Mouse (Mus musculus) spleen, adult 2 months (tissue): ENCODE results near the gene Prkar1a.
"Not testable (repeated sequence)": the region's sequence is repeated elsewhere in the genome, so short reads cannot be mapped to it uniquely, and the experiment has no call there.

ENCODE experiments used
- CTCF ChIP-seq: fragments of 200-500 bp; IDR thresholded peaks from 2 replicates; pipeline ENCODE4 v1.5.1; 2011; ENCODE audit warnings: mild to moderate bottlenecking, inconsistent platforms; ENCODE audit not compliant: insufficient read depth, insufficient read length, insufficient replicate concordance; ENCODE audit errors: extremely low read depth
- POLR2A ChIP-seq: fragments of 200-500 bp; IDR thresholded peaks from 2 replicates; pipeline ENCODE4 v1.6.1; 2011; ENCODE audit warnings: low read depth, low read length, inconsistent platforms

DNA sequence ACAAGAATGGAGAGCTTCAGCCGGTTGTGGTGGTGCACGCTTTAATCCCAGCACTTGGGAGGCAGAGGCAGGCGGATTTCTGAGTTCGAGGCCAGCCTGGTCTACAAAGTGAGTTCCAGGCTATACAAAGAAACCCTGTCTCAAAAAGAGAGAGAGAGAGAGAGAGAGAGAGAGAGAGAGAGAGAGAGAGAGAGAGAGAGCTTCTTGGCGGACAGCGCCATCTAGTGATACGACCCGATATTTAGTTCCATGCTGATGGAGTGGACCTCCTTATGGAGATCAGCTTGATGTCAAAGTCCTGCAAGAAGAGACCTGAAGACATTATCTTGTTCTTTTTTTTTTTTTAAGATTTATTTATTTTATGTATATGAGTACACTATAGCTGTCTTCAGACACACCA lies 30.1 kb upstream of the Prkar1a start:
- TF ChIP-seq POLR2A: not testable (repeated sequence)
- TF ChIP-seq CTCF: peak; percentile 37; the same call in 1 of the 2 replicates
